Mouse (Mus musculus) NIH3T3 (cell line): ENCODE measurements around the gene Ceacam10.
"Not testable (repeated sequence)": the region's sequence is repeated elsewhere in the genome, so short reads cannot be mapped to it uniquely, and the experiment has no call there.

Experiments
- DNase-seq: peaks from one replicate; pipeline ENCODE4 v3.0.0-alpha.2; 2012; ENCODE audit warnings: low read depth

Ceacam10 gene

GRCm38 (mm10) chr7:24776918-24777317 lies at the start of gene Ceacam10:
Ceacam10 (plus strand) TSS chr7:24777206.
- DNase-seq: not testable (repeated sequence)

GRCm38 (mm10) chr7:24735970-24736670 lies 40.9 kb upstream of the Ceacam10 start:
- peak; percentile 14 for DNase-seq

GRCm38 (mm10) chr7:24750695-24751094 lies 26.3 kb upstream of the Ceacam10 start:
- no peak for DNase-seq

- DNase-seq: no peak
These were observed 25.4 kb upstream of the Ceacam10 start for GRCm38 (mm10) chr7:24751610-24752009.

- DNase-seq: no peak
These were observed 23.5 kb upstream of the Ceacam10 start for GRCm38 (mm10) chr7:24753476-24753875.

GRCm38 (mm10) chr7:24758520-24758919 lies 18.5 kb upstream of the Ceacam10 start:
- DNase-seq: no peak

- no peak for DNase-seq
These were observed 16.8 kb upstream of the Ceacam10 start, which contains the start of gene Cd177 for GRCm38 (mm10) chr7:24760211-24760610. Cd177 (minus strand) TSS chr7:24760311.

- no peak for DNase-seq
These were observed 15.8 kb upstream of the Ceacam10 start for GRCm38 (mm10) chr7:24761161-24761560.

GRCm38 (mm10) chr7:24762574-24762973 lies 14.4 kb upstream of the Ceacam10 start:
- no peak for DNase-seq

GRCm38 (mm10) chr7:24771361-24771760 lies 5.6 kb upstream of the Ceacam10 start:
- no peak for DNase-seq

- no peak for DNase-seq
These were observed 3.0 kb upstream of the Ceacam10 start for GRCm38 (mm10) chr7:24773942-24774535.

- no peak for DNase-seq
These were observed 861 bp upstream of the Ceacam10 start for GRCm38 (mm10) chr7:24776145-24776544.

GRCm38 (mm10) chr7:24797918-24798317 lies 20.9 kb downstream of the Ceacam10 start:
- DNase-seq: no peak

GRCm38 (mm10) chr7:24802149-24802767 lies 25.3 kb downstream of the Ceacam10 start:
- DNase-seq: no peak

- peak; percentile 71 for DNase-seq
These were observed 27.8 kb downstream of the Ceacam10 start for GRCm38 (mm10) chr7:24804826-24805225.

GRCm38 (mm10) chr7:24809041-24809440 lies 32.0 kb downstream of the Ceacam10 start:
- no peak for DNase-seq

- DNase-seq: peak; percentile 86
These were observed 40.5 kb downstream of the Ceacam10 start for GRCm38 (mm10) chr7:24817502-24817901.

- no peak for DNase-seq
These were observed 47.4 kb downstream of the Ceacam10 start for GRCm38 (mm10) chr7:24824452-24824851.

GRCm38 (mm10) chr7:24827181-24827580 lies 50.2 kb downstream of the Ceacam10 start:
- no peak for DNase-seq
